Mouse (Mus musculus): ENCODE data around the gene Olfr1198. TPM values are rescaled to one million over a fixed set of nuclear protein-coding genes. Genes with fewer than 3 reads are reported as not detected.

Olfr1198 gene
- polyA plus RNA-seq, 1 experiment from 2014 or later: not detected

DNA sequence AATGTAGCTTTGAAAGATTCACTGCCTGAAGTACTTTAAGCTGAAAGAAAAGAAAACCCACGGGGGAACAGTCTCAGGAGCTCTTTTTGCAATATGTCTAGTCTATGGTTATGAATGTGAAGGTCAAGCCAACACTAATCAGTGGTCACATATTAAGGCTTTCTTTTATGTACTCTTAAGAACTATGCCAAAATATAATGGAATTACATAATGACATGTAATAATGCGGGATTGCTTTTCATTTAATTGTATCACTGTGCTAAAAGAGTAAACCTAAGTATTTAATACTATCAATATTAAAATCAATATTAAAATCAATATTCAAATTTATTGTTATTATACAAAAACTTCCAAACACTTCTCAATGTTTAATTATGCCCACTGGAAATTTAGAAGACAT, 46.7 kb downstream of the Olfr1198 start, which contains the start of gene Olfr1196:
TSS of gene Olfr1196 (minus strand) at position 101 of the 400 bp plus-strand sequence.
- no peaks in the 10 kb centered on the region for H3K27me3 ChIP-seq (replicated peaks; ENCODE audit: control insufficient read depth, insufficient read depth, low read length)
- no peak within 1 kb of the TSS for H3K27ac ChIP-seq (ENCODE audit: low read depth, low read length)
- H3K9ac ChIP-seq (ENCODE audit: low read depth, low read length): no peak within 1 kb of the TSS
- H3K4me1 ChIP-seq (replicated peaks; ENCODE audit: control insufficient read depth, insufficient read depth, low read length): no peaks in the 10 kb centered on the region
- ATAC-seq: no peak
- no peak within 1 kb of the TSS for H3K4me3 ChIP-seq (ENCODE audit: low read depth, low read length)
- H3K4me2 ChIP-seq (replicated peaks; ENCODE audit: low read depth): no peak within 1 kb of the TSS
- TF ChIP-seq CTCF (IDR thresholded peaks at IDR 0.05; ENCODE audit: low read depth): no peak
- 77% methylated on average over 2 of the region's 2 CpGs for WGBS
- no peaks in the 10 kb centered on the region for H3K36me3 ChIP-seq (ENCODE audit: control insufficient read depth, insufficient read depth)
- H3K9me3 ChIP-seq (ENCODE audit: control insufficient read depth): no peaks in the 10 kb centered on the region

Other genes with a start within 250 kb of the Olfr1198 start
- gene Olfr1186, start 232.8 kb downstream of the Olfr1198 start, polyA plus RNA-seq (2015; fragmentation: Nextera tagmentation; extraction: Ambion mirVana): not detected in 2 replicates
- not detected in 2 replicates for gene Olfr1188, start 194.4 kb downstream of the Olfr1198 start, polyA plus RNA-seq (2015; fragmentation: Nextera tagmentation; extraction: Ambion mirVana)
- gene Olfr1189, start 164.9 kb downstream of the Olfr1198 start, polyA plus RNA-seq (2015; fragmentation: Nextera tagmentation; extraction: Ambion mirVana): not detected in 2 replicates
- gene Olfr1191-ps1, start 110.8 kb downstream of the Olfr1198 start, polyA plus RNA-seq (2015; fragmentation: Nextera tagmentation; extraction: Ambion mirVana): not detected in 2 replicates
- gene Olfr1192-ps1, start 102.9 kb downstream of the Olfr1198 start, polyA plus RNA-seq (2015; fragmentation: Nextera tagmentation; extraction: Ambion mirVana): not detected in 2 replicates
- not detected in 2 replicates for gene Olfr1193, start 75.7 kb downstream of the Olfr1198 start, polyA plus RNA-seq (2015; fragmentation: Nextera tagmentation; extraction: Ambion mirVana)
- gene Olfr1195, start 62.2 kb downstream of the Olfr1198 start, polyA plus RNA-seq (2015; fragmentation: Nextera tagmentation; extraction: Ambion mirVana): not detected in 2 replicates
- not detected in 2 replicates for gene Olfr1196, start 46.8 kb downstream of the Olfr1198 start, polyA plus RNA-seq (2015; fragmentation: Nextera tagmentation; extraction: Ambion mirVana)
- gene Olfr1197, start 19.0 kb downstream of the Olfr1198 start, polyA plus RNA-seq (2015; fragmentation: Nextera tagmentation; extraction: Ambion mirVana): not detected in 2 replicates
- gene Olfr1199, start 9.1 kb upstream of the Olfr1198 start, polyA plus RNA-seq (2015; fragmentation: Nextera tagmentation; extraction: Ambion mirVana): not detected in 2 replicates
- gene Olfr1200, start 19.1 kb upstream of the Olfr1198 start, polyA plus RNA-seq (2015; fragmentation: Nextera tagmentation; extraction: Ambion mirVana): not detected in 2 replicates
- gene Olfr1201, start 41.7 kb upstream of the Olfr1198 start, polyA plus RNA-seq (2015; fragmentation: Nextera tagmentation; extraction: Ambion mirVana): not detected in 2 replicates
- not detected in 2 replicates for gene Olfr1202, start 63.1 kb upstream of the Olfr1198 start, polyA plus RNA-seq (2015; fragmentation: Nextera tagmentation; extraction: Ambion mirVana)
- gene Olfr1205, start 78.4 kb upstream of the Olfr1198 start, polyA plus RNA-seq (2015; fragmentation: Nextera tagmentation; extraction: Ambion mirVana): not detected in 2 replicates
- gene Olfr1204, start 97.9 kb upstream of the Olfr1198 start, polyA plus RNA-seq (2015; fragmentation: Nextera tagmentation; extraction: Ambion mirVana): not detected in 2 replicates
- not detected in 2 replicates for gene Olfr1206, start 111.9 kb upstream of the Olfr1198 start, polyA plus RNA-seq (2015; fragmentation: Nextera tagmentation; extraction: Ambion mirVana)
- not detected in 2 replicates for gene Olfr1208, start 150.9 kb upstream of the Olfr1198 start, polyA plus RNA-seq (2015; fragmentation: Nextera tagmentation; extraction: Ambion mirVana)
- not detected in 2 replicates for gene Olfr1209, start 163.8 kb upstream of the Olfr1198 start, polyA plus RNA-seq (2015; fragmentation: Nextera tagmentation; extraction: Ambion mirVana)
- gene Olfr1211, start 186.7 kb upstream of the Olfr1198 start, polyA plus RNA-seq (2015; fragmentation: Nextera tagmentation; extraction: Ambion mirVana): not detected in 2 replicates
- not detected in 2 replicates for gene Olfr1212, start 202.6 kb upstream of the Olfr1198 start, polyA plus RNA-seq (2015; fragmentation: Nextera tagmentation; extraction: Ambion mirVana)
- gene Gm13762, start 228.9 kb upstream of the Olfr1198 start, polyA plus RNA-seq (2015; fragmentation: Nextera tagmentation; extraction: Ambion mirVana): not detected in 2 replicates
- not detected in 2 replicates for gene Olfr1214, start 241.3 kb upstream of the Olfr1198 start, polyA plus RNA-seq (2015; fragmentation: Nextera tagmentation; extraction: Ambion mirVana)

Measured in intestine, postnatal 0 days (tissue).